Mouse (Mus musculus) myocyte (in vitro differentiated cells): ENCODE data around the gene H1f0.

Experiments used
- CEBPB ChIP-seq: IDR thresholded peaks from 2 replicates; pipeline ENCODE4 v1.6.1; 2011; ENCODE audit warnings: mild to moderate bottlenecking, moderate library complexity; ENCODE audit not compliant: poor library complexity, insufficient read depth, severe bottlenecking
- MYOD1 ChIP-seq, 3 experiments: IDR thresholded peaks; one replicate each; pipeline ENCODE4 v1.6.1; 2011; ENCODE audit warnings: control low read depth in 2 of 3, low read depth in 2 of 3, mild to moderate bottlenecking in 2 of 3, moderate library complexity in 1 of 3; ENCODE audit not compliant: insufficient read length in 2 of 3, control insufficient read depth in 1 of 3
- POLR2A ChIP-seq: IDR thresholded peaks from one replicate; pipeline ENCODE4 v1.6.1; 2011; ENCODE audit warnings: low read depth, mild to moderate bottlenecking, control low read depth, moderate library complexity; ENCODE audit not compliant: insufficient read length
- USF1 ChIP-seq: IDR thresholded peaks from one replicate; pipeline ENCODE4 v1.6.1; 2011; ENCODE audit warnings: low read depth, mild to moderate bottlenecking, control low read depth, moderate library complexity

DNA sequence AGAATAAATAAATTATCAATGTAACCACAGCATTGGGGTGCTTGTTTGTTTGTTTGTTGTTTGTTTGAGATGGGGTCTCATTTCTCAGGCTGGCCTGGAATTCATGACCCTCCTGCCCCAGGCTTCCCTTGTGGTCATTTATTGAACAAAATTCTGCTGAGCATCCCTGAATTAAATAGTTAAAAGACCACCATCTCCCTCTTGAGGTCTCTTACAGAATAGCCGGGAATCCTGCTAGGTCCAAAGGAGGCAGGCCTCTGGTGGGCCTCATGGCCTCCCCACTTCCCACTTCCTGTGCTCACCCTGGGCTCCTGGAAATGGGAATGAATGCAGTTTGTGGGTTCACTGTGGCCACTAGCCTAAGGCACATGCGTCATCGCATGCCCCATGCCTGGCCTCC is 9.4 kb upstream of the H1f0 start:
- no peak for TF ChIP-seq POLR2A
- TF ChIP-seq CEBPB, result no peak
- no peak for TF ChIP-seq USF1
- no peak for TF ChIP-seq MYOD1 (IDR thresholded peaks at IDR 0.05; ENCODE audit: control insufficient read depth in 1 of 3, insufficient read length in 2 of 3, low read depth in 2 of 3)
